Mouse (Mus musculus) thymus, adult 2 months (tissue): ENCODE measurements around the gene Dennd1a.

Experiments
- CTCF ChIP-seq: fragments of 200-500 bp; IDR thresholded peaks from 2 replicates; pipeline ENCODE4 v1.5.1; 2012; ENCODE audit warnings: mild to moderate bottlenecking, control low read depth, low read length, moderate library complexity, borderline replicate concordance; ENCODE audit not compliant: control insufficient read depth, poor library complexity, insufficient read depth; ENCODE audit errors: extremely low read depth
- POLR2A ChIP-seq: fragments of 200-500 bp; IDR thresholded peaks from 2 replicates; pipeline ENCODE4 v1.6.1; 2012; ENCODE audit warnings: mild to moderate bottlenecking, low read length, control low read depth, moderate library complexity; ENCODE audit not compliant: control insufficient read depth, poor library complexity, insufficient read depth; ENCODE audit errors: extremely low read depth

DNA sequence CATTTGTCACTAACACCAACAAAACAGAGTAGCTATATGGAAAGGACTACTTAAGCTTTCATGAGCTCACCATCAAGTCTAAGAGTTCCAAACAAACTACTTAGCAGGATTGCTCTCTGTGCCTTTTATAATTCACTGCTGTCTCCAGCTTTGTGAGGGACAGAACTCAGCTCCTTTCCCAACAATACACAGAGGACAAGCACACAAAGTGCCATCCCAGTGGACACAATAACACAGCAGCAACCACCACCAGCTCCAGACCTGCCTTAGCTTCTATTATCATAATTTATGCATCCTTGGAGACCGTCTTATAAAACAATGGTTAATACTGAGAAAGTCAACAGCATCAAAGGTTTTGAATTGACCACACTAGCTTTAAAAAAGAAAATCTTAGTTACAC is 104.9 kb downstream of the Dennd1a start:
- TF ChIP-seq POLR2A (no peak), CTCF (no peak)
